Mouse (Mus musculus): ENCODE measurements around the gene Car8. TPM values are rescaled to one million over a fixed set of nuclear protein-coding genes. Genes with fewer than 3 reads are reported as not detected.
"Not testable (repeated sequence)": the region's sequence is repeated elsewhere in the genome, so short reads cannot be mapped to it uniquely, and the experiment has no call there.

The Car8 gene
- total RNA-seq, 4 experiments from 2014 or later, result 9.6 to 14.0 (median 10.0) TPM

- no peak for DNase-seq (ENCODE audit: low spot score)
Observed at GRCm38 (mm10) chr4:8203367-8203766, 35.5 kb downstream of the Car8 start.

- no peak for DNase-seq (ENCODE audit: low spot score)
Observed at GRCm38 (mm10) chr4:8201631-8202030, 37.2 kb downstream of the Car8 start.

GRCm38 (mm10) chr4:8200081-8200480, 38.8 kb downstream of the Car8 start:
- peak; percentile 70 for DNase-seq (ENCODE audit: low spot score)

GRCm38 (mm10) chr4:8198033-8198432, 40.8 kb downstream of the Car8 start:
- no peak for DNase-seq (ENCODE audit: low spot score)

GRCm38 (mm10) chr4:8190441-8190840, 48.4 kb downstream of the Car8 start:
- no peak for DNase-seq (ENCODE audit: low spot score)

GRCm38 (mm10) chr4:8186921-8187687, 51.7 kb downstream of the Car8 start:
- DNase-seq (ENCODE audit: low spot score), result no peak

- DNase-seq (ENCODE audit: low spot score), result no peak
Observed at GRCm38 (mm10) chr4:8180576-8180975, 58.3 kb downstream of the Car8 start.

- no peak for DNase-seq (ENCODE audit: low spot score)
Observed at GRCm38 (mm10) chr4:8154589-8155198, 84.1 kb downstream of the Car8 start.

- DNase-seq (ENCODE audit: low spot score), result not testable (repeated sequence)
Observed at GRCm38 (mm10) chr4:8153926-8154325, 84.9 kb downstream of the Car8 start.

GRCm38 (mm10) chr4:8137403-8137802, 101.4 kb downstream of the Car8 start:
- DNase-seq (ENCODE audit: low spot score), result no peak

GRCm38 (mm10) chr4:8132024-8132423, 106.8 kb downstream of the Car8 start:
- no peak for DNase-seq (ENCODE audit: low spot score)

- DNase-seq (ENCODE audit: low spot score), result peak; percentile 64
Observed at GRCm38 (mm10) chr4:8113558-8113957, 125.3 kb downstream of the Car8 start.

GRCm38 (mm10) chr4:8111891-8112290, 127.0 kb downstream of the Car8 start:
- no peak for DNase-seq (ENCODE audit: low spot score)

GRCm38 (mm10) chr4:8109906-8110567, 128.8 kb downstream of the Car8 start:
- no peak for DNase-seq (ENCODE audit: low spot score)

- DNase-seq (ENCODE audit: low spot score), result no peak
Observed at GRCm38 (mm10) chr4:8101466-8101865, 137.4 kb downstream of the Car8 start.

- DNase-seq (ENCODE audit: low spot score), result no peak
Observed at GRCm38 (mm10) chr4:8098084-8098483, 140.8 kb downstream of the Car8 start.

- no peak for DNase-seq (ENCODE audit: low spot score)
Observed at GRCm38 (mm10) chr4:8097683-8098082, 141.2 kb downstream of the Car8 start.

- not testable (repeated sequence) for DNase-seq (ENCODE audit: low spot score)
Observed at GRCm38 (mm10) chr4:8093566-8093965, 145.3 kb downstream of the Car8 start.
